Mouse (Mus musculus): Measurements from ENCODE around the gene Olfr180. TPM values are rescaled to one million over a fixed set of nuclear protein-coding genes. Genes with fewer than 3 reads are reported as not detected.

Olfr180 gene
- not detected for total RNA-seq (2021)

GRCm38 (mm10) chr16:58929292-58929691, at the start of gene Olfr180:
TSS of gene Olfr180 (minus strand) at chr16:58929392.
- no peak for DNase-seq (ENCODE audit: low spot score)
- intact Hi-C loops (cut with DNase I): no loop called here

DNA sequence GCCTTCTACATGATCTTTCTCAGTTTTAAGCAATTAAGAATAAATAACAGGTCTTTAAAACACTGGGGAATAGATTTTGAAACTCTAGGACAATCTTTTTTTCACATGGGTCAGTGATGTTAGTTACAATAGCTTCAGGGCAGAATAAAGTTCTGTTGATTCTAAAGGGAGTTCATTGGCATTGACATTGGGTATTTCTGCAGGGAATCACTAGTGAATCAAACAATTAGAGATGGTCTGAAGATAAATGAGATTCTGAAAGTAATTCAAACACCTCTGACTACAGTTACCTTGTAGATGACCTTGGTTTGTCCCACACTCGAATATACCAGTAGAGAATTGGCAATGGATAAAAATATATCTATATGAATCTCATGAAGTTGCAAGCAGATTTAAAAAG, 537 bp downstream of the Olfr180 start, which contains the start of gene Olfr181:
Olfr181 (minus strand) TSS at position 101 of the 400 bp plus-strand sequence.
- no peak for DNase-seq (ENCODE audit: low spot score)
- intact Hi-C loops (cut with DNase I): no loop called here

- intact Hi-C loops (cut with DNase I): no loop called here
- DNase-seq (ENCODE audit: low spot score): no peak
These were observed 37.2 kb downstream of the Olfr180 start, which contains the start of gene Olfr178 for GRCm38 (mm10) chr16:58891963-58892362. TSS of gene Olfr178 (minus strand) at chr16:58892063.

DNA sequence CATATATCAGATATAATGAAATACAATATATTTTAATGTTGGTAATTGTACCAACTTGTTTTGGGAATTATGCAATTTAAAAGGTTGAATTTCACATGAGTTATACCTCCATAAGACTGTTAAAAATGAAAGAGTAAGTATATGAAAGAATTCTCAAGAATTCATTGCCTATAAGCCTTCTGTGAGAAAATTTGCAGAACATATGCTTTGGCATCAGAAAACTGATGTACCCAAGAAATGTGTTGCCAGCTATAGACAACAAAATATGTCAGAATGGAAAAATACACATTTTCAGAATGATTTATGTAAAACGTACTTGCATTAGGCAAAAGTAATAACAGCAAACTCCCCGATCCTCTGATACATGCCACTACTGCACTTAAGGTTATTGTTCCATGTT, 44.8 kb downstream of the Olfr180 start:
- intact Hi-C loops (cut with DNase I): no loop called here
- DNase-seq (ENCODE audit: low spot score): no peak

DNA sequence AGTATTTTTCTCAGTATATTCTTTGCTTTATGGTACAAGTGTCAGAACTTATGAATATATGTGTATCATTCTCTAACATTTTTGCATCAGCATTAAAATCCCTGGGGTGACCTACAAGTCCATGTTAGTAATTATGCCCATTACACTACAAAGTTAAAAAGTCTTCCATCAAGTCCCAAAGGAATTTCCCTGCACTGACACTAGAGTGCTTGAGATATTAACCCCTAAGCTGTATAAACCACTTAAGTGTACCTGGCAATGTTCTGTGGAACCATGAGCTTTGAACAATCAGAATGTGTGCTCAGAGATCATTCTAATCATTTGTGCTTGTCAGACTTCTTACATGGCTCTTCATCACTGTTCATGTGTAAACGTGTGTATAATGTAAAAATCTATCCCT, 54.5 kb downstream of the Olfr180 start, which contains the start of gene Olfr177:
Olfr177 (minus strand) TSS at position 101 of the 400 bp plus-strand sequence.
- intact Hi-C loops (cut with DNase I): no loop called here

More for the DNA sequence above, 54.5 kb downstream of the Olfr180 start, which contains the start of gene Olfr177:
- DNase-seq (ENCODE audit: low spot score): no peak

Other genes starting within 250 kb of the Olfr180 start
- not detected for gene Gpr15, start 210.3 kb downstream of the Olfr180 start, total RNA-seq (2021)
- 10 to 100 TPM; 55.7 to 59.6 TPM for gene Cldnd1, start 201.5 kb downstream of the Olfr180 start, total RNA-seq (2021)
- not detected for gene Olfr172, start 166.2 kb downstream of the Olfr180 start, total RNA-seq (2021)
- gene Olfr173, start 129.1 kb downstream of the Olfr180 start, total RNA-seq (2021): not detected
- gene Olfr175-ps1, start 102.6 kb downstream of the Olfr180 start, total RNA-seq (2021): not detected
- gene Olfr177, start 54.6 kb downstream of the Olfr180 start, total RNA-seq (2021): not detected
- not detected for gene Olfr178, start 37.3 kb downstream of the Olfr180 start, total RNA-seq (2021)
- not detected for gene Olfr181, start 637 bp downstream of the Olfr180 start, total RNA-seq (2021)
- not detected for gene Olfr183, start 66.0 kb upstream of the Olfr180 start, total RNA-seq (2021)
- gene Olfr186, start 100.9 kb upstream of the Olfr180 start, total RNA-seq (2021): not detected
- gene Olfr187, start 110.4 kb upstream of the Olfr180 start, total RNA-seq (2021): not detected
- not detected for gene Olfr190, start 148.6 kb upstream of the Olfr180 start, total RNA-seq (2021)
- not detected for gene Olfr191, start 160.4 kb upstream of the Olfr180 start, total RNA-seq (2021)
- gene Olfr193, start 182.5 kb upstream of the Olfr180 start, total RNA-seq (2021): not detected
- not detected for gene Olfr194, start 191.7 kb upstream of the Olfr180 start, total RNA-seq (2021)
- gene Olfr195, start 217.7 kb upstream of the Olfr180 start, total RNA-seq (2021): not detected
- not detected for gene Olfr196, start 241.1 kb upstream of the Olfr180 start, total RNA-seq (2021)